Mouse (Mus musculus): Measurements from ENCODE around the gene Ssbp4. TPM values are rescaled to one million over a fixed set of nuclear protein-coding genes. Genes with fewer than 3 reads are reported as not detected.

Ssbp4 gene
- polyA plus RNA-seq, 2 experiments = 151 to 163 TPM

DNA sequence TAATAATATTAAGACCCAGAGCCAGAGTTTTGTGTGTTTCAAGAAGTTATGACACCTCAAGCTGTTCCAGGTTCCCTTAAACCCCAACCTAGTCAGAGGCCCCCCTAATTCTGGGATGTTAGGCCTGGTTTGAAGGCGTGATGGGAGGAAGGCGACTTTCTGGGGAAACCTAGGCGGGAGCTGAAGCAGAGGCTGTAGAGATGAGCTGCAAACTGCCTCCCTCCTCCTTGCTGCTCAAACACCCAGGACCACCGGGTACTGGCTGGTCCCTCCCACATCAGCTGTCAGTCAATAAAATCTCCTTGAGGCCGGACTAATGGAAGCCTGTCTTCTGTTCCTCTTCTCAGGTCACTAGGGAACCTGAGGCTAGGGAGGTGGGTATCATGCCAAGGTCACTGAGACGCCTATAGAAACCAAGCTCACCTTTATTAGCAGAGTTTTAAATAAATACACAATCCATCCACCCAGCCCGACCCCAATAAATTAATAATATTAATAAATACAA is 20.4 kb upstream of the Ssbp4 start:
- H3K27me3 ChIP-seq (ENCODE audit: control insufficient read depth, insufficient read depth, low read length) = peaks cover 6% of the 10 kb centered on the region; the same call in 1 of the 2 replicates
- no peak for ATAC-seq (ENCODE audit: low FRiP score, low read depth)
- H3K4me3 ChIP-seq (replicated peaks; ENCODE audit: low read length) = peak overlapping the region; percentile 41
- peak overlapping the region; percentile 72 for H3K4me2 ChIP-seq (replicated peaks; ENCODE audit: low read depth, low read length, severe bottlenecking)
- no peaks in the 10 kb centered on the region for H3K9me3 ChIP-seq (ENCODE audit: control insufficient read depth, low read length)
- no peak overlapping the region for H3K27ac ChIP-seq (replicated peaks; ENCODE audit: low read depth, low read length)
- no peak overlapping the region for H3K9ac ChIP-seq (ENCODE audit: low read depth, low read length, severe bottlenecking)
- DNase-seq (ENCODE audit: low spot score) = no peak
- peaks cover 17% of the 10 kb centered on the region for H3K4me1 ChIP-seq (ENCODE audit: control insufficient read depth, insufficient read depth, low read length)
- no peaks in the 10 kb centered on the region for H3K36me3 ChIP-seq (ENCODE audit: control insufficient read depth, insufficient read depth, low read length)
- 54% methylated on average over 7 of the region's 7 CpGs for WGBS
- no peak for TF ChIP-seq POLR2A (IDR thresholded peaks at IDR 0.05; ENCODE audit: borderline replicate concordance, extremely low read depth, insufficient read depth, insufficient read length)

DNA sequence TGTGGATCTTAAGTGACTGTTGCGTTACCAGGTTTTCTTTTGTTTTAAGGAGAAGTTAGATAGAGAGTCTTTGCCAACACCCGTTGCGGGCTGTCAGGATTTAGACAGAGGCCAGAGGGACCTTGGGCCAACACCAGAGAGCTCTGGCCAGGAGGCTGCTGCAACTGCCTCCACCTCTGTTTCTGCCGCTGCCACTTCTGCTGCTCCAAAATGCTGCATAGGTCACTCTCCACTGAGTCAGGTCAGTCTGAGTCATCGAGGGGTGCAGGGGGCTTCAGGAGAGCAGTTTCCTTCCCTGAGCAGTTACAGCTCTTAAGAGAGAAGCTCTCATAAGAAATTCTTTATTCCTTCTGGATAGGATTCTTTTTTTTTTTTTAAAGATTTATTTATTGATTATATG is 18.4 kb upstream of the Ssbp4 start:
- DNase-seq (ENCODE audit: low spot score) = no peak
- Histone ChIP-seq H3K4me1 (ENCODE audit: control insufficient read depth, insufficient read depth, low read length) (peaks cover 15% of the 10 kb centered on the region), H3K9ac (ENCODE audit: low read depth, low read length, severe bottlenecking) (no peak overlapping the region), H3K27ac (replicated peaks; ENCODE audit: low read depth, low read length) (no peak overlapping the region), H3K4me3 (replicated peaks; ENCODE audit: low read length) (no peak overlapping the region), H3K36me3 (ENCODE audit: control insufficient read depth, insufficient read depth, low read length) (no peaks in the 10 kb centered on the region), H3K9me3 (ENCODE audit: control insufficient read depth, low read length) (no peaks in the 10 kb centered on the region), H3K27me3 (ENCODE audit: control insufficient read depth, insufficient read depth, low read length) (peaks cover 6% of the 10 kb centered on the region; the same call in 1 of the 2 replicates), H3K4me2 (replicated peaks; ENCODE audit: low read depth, low read length, severe bottlenecking) (no peak overlapping the region)
- ATAC-seq (ENCODE audit: low FRiP score, low read depth) = no peak
- 84% methylated on average over 5 of the region's 5 CpGs for WGBS
- TF ChIP-seq POLR2A (IDR thresholded peaks at IDR 0.05; ENCODE audit: borderline replicate concordance, extremely low read depth, insufficient read depth, insufficient read length) = no peak

DNA sequence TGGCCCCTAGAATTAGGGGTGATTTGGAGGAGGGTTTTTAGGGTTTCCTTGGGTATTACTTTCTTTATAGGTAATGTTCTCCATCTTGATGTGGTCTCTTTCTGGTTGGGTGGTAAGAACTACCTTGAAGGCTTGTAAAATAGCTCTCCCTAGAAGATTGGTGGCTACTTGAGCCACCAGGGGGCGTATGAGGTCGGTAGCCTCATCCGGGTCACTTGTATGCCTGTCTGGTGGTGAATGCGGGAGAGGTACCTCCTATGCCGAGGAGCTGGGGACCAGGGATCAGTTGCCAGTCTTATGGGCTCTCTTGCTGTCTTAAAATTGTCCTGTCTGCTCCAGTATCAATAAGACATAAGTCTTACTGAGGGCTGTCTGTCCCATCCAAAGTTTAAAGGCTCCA is 16.4 kb upstream of the Ssbp4 start:
- no peak overlapping the region for H3K4me3 ChIP-seq (replicated peaks; ENCODE audit: low read length)
- WGBS = 7% methylated on average over 5 of the region's 5 CpGs
- no peaks in the 10 kb centered on the region for H3K36me3 ChIP-seq (ENCODE audit: control insufficient read depth, insufficient read depth, low read length)
- DNase-seq (ENCODE audit: low spot score) (peak; percentile 56), ATAC-seq (ENCODE audit: low FRiP score, low read depth) (no peak; the same call in 1 of the 2 replicates)
- H3K4me1 ChIP-seq (ENCODE audit: control insufficient read depth, insufficient read depth, low read length) = peaks cover 9% of the 10 kb centered on the region; the same call in 1 of the 2 replicates
- H3K9ac ChIP-seq (ENCODE audit: low read depth, low read length, severe bottlenecking) = no peak overlapping the region
- H3K27me3 ChIP-seq (ENCODE audit: control insufficient read depth, insufficient read depth, low read length) = no peaks in the 10 kb centered on the region
- H3K9me3 ChIP-seq (ENCODE audit: control insufficient read depth, low read length) = no peaks in the 10 kb centered on the region
- TF ChIP-seq POLR2A (IDR thresholded peaks at IDR 0.05; ENCODE audit: borderline replicate concordance, extremely low read depth, insufficient read depth, insufficient read length) = no peak
- no peak overlapping the region; the same call in 1 of the 2 replicates for H3K27ac ChIP-seq (replicated peaks; ENCODE audit: low read depth, low read length)
- peak overlapping the region; percentile 23; the same call in 1 of the 2 replicates for H3K4me2 ChIP-seq (replicated peaks; ENCODE audit: low read depth, low read length, severe bottlenecking)

DNA sequence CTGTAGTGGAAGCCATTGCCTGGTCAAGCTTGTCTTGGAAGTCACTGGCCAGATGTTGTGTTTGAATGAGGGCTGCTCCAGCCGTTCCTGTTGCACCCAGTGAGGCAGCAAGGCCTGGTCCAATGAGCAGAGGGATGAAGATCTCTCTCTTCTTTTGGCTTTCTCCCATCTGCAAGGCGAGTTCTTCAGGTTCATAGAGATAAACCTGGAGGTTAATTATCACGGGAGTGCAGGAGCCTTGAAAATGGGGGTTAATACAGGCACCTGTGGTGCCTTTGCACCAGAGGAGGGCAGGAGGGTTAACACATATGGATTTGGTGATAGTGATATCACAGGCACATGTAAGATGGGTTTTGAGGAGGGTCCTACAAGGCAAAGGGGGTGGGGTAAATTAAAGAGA is 13.5 kb upstream of the Ssbp4 start:
- H3K4me1 ChIP-seq (ENCODE audit: control insufficient read depth, insufficient read depth, low read length) = 0 out of 2 replicates have a peak, but pooled peaks cover 6% of the 10 kb centered on the region
- H3K27ac ChIP-seq (replicated peaks; ENCODE audit: low read depth, low read length) = no peak overlapping the region
- H3K4me2 ChIP-seq (replicated peaks; ENCODE audit: low read depth, low read length, severe bottlenecking) = no peak overlapping the region
- H3K4me3 ChIP-seq (replicated peaks; ENCODE audit: low read length) = no peak overlapping the region
- no peaks in the 10 kb centered on the region for H3K27me3 ChIP-seq (ENCODE audit: control insufficient read depth, insufficient read depth, low read length)
- DNase-seq (ENCODE audit: low spot score) (no peak), ATAC-seq (ENCODE audit: low FRiP score, low read depth) (no peak)
- no peak overlapping the region for H3K9ac ChIP-seq (ENCODE audit: low read depth, low read length, severe bottlenecking)
- 52% methylated on average over 3 of the region's 3 CpGs for WGBS
- H3K9me3 ChIP-seq (ENCODE audit: control insufficient read depth, low read length) = no peaks in the 10 kb centered on the region
- no peak for TF ChIP-seq POLR2A (IDR thresholded peaks at IDR 0.05; ENCODE audit: borderline replicate concordance, extremely low read depth, insufficient read depth, insufficient read length)
- H3K36me3 ChIP-seq (ENCODE audit: control insufficient read depth, insufficient read depth, low read length) = no peaks in the 10 kb centered on the region

DNA sequence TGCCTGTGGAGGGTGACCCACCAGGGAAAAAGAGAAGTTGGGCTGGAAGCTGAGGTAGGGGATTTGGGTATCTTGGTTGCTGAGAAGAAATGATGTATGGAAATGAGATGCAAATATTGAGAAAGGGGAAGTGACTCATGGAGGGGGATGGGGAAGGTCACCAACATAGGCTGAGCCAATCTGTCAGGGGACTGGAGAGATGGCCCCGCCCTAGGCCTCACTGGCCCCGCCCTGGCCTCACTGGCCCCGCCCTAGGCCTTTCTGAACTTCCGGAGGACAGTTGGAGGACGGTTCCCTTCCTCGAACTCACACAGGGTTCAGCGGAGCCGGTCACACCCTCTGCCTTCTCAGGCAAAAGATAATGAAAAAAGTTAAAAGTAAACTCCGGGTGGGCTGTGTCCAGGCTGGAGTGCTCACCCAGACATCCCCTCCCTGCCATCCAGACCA is 10.2 kb upstream of the Ssbp4 start:
- no peaks in the 10 kb centered on the region for H3K4me1 ChIP-seq (ENCODE audit: control insufficient read depth, insufficient read depth, low read length)
- ATAC-seq (ENCODE audit: low FRiP score, low read depth) (peak; percentile 38; the same call in 1 of the 2 replicates), DNase-seq (ENCODE audit: low spot score) (no peak)
- no peak for TF ChIP-seq POLR2A (IDR thresholded peaks at IDR 0.05; ENCODE audit: borderline replicate concordance, extremely low read depth, insufficient read depth, insufficient read length)
- H3K27ac ChIP-seq (replicated peaks; ENCODE audit: low read depth, low read length) = no peak overlapping the region
- no peaks in the 10 kb centered on the region for H3K36me3 ChIP-seq (ENCODE audit: control insufficient read depth, insufficient read depth, low read length)
- H3K4me3 ChIP-seq (replicated peaks; ENCODE audit: low read length) = no peak overlapping the region
- 47% methylated on average over 9 of the region's 9 CpGs for WGBS
- H3K4me2 ChIP-seq (replicated peaks; ENCODE audit: low read depth, low read length, severe bottlenecking) = no peak overlapping the region
- no peaks in the 10 kb centered on the region for H3K9me3 ChIP-seq (ENCODE audit: control insufficient read depth, low read length)
- H3K9ac ChIP-seq (ENCODE audit: low read depth, low read length, severe bottlenecking) = no peak overlapping the region
- no peaks in the 10 kb centered on the region for H3K27me3 ChIP-seq (ENCODE audit: control insufficient read depth, insufficient read depth, low read length)
